Mouse (Mus musculus): ENCODE results near the gene Rint1.

The Rint1 gene

GRCm38 (mm10) chr5:23787536-23788389 lies at the start of gene Rint1:
TSS of gene Rint1 (plus strand) at chr5:23787711.
- peak; percentile 95 to 96 for DNase-seq (ENCODE audit: low spot score in 2 of 2)

DNA sequence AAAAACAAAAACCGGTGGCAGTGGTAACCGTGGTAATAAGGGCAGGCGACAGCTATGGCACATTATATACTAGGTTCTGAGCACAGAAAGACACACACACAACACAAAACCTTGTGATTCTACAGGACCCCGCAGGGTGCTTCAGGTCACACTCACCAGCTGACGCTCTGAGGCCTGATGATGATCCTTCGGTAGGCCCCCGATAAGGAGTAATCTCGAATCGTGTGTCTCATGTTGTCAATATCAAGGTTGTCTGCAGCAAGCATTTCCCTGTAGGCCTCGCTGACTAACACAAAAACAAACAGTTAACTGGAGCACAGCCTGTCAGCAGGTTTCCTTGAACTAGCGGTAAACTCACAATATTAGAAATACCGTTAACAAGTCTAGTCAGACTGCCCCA lies 44.2 kb upstream of the Rint1 start:
- no peak for DNase-seq (ENCODE audit: low spot score in 2 of 2)

DNA sequence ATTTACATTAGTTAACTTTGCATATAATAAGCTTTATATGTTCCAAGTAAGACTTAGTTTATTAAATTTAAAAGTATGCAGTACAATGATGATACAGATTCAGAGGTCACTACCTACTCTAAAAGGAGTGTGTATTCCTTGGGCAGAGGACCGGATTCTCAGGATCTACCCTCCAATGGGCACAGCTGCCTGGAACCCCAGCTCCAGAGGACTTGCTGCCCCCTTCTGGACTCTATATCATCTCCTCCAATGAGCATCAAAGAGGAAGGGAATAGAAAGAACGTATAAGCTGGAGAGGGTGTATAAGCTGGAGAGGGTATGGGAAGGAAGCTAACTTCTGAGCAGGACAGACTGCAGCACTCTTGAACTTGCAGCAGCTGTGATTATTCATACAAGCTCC lies 37.6 kb upstream of the Rint1 start:
- DNase-seq (ENCODE audit: low spot score in 2 of 2), result no peak

- no peak for DNase-seq (ENCODE audit: low spot score in 2 of 2)
Observed at GRCm38 (mm10) chr5:23755591-23755990, 31.9 kb upstream of the Rint1 start.

DNA sequence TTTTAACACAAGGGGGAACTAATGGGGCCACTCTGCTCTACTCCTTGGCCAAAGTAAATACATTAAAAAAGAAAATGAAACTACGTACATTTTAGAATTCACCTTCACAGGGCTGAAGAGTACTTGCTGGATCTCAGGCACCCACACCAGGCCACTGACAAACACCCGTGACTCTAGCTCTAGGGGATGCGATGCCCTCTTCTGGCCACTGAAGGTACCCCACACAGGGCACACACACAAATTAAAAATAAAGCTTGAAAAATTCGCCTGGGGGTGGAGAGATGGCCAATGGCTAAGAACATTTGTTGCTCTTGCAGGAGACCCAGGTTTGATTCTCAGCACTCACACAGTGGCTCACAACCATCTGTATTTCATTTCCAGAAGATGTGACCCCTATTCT lies 31.1 kb upstream of the Rint1 start:
- no peak for DNase-seq (ENCODE audit: low spot score in 2 of 2)

GRCm38 (mm10) chr5:23758633-23759032 lies 28.9 kb upstream of the Rint1 start:
- DNase-seq (ENCODE audit: low spot score in 2 of 2), result no peak

DNA sequence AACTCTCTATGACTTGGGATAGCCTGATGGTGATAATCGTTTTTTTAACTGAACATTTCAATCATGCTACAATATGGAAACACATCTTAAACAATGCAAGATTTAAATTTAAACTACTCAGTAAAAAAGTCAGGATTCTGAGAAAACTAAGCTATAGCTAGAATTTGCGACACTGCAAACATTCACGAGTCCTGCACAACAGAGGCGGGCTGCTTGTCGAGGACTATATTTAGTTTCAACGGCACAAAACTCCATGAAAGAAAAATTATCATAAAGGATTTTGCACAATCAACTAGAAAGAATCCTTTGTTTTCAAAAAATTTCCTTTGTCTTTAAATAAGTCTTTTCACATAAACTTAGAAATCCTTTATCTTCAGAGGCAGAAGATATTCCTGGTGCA lies 25.0 kb upstream of the Rint1 start:
- no peak for DNase-seq (ENCODE audit: low spot score in 2 of 2)

DNA sequence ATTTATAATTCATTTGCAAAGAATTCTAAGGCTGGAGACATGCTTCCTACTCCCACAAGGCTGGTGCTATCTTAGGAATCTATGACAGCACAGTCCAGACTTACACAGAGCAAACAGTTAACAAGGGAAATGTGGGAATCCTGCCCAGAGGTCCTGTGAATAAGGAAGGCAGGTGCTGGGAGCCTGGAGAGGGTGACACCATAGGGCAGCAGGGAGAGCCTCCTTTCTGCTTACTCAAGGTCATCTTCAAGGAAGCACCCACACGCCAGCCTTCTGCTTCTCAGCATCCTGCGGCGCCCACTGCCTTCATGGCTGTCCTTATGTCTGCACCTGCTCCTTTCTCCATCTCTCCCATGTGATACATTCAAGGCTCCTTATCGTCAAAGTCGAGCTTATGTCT lies 23.0 kb upstream of the Rint1 start:
- DNase-seq (ENCODE audit: low spot score in 2 of 2), result peak; percentile 57 to 70

DNA sequence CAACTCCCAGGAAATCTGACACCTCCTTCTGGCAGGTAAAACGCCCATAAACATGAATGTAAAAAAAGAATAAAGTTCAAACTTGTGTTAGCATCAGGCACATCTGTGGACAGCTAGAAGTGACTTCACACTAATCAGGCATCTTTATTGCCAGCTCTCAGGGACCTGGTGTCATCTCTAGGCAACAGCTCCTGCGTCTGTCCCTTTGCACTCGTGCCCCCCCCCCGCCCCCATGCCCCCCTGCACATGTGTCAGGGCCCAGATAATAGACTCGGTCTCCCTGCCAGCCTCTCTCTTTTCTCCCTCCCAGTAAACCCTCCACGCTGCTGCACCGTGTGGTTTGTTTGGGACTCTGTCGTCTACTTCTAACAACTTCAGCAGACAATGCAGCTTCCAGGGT lies 16.4 kb upstream of the Rint1 start:
- DNase-seq (ENCODE audit: low spot score in 2 of 2), result no peak

DNA sequence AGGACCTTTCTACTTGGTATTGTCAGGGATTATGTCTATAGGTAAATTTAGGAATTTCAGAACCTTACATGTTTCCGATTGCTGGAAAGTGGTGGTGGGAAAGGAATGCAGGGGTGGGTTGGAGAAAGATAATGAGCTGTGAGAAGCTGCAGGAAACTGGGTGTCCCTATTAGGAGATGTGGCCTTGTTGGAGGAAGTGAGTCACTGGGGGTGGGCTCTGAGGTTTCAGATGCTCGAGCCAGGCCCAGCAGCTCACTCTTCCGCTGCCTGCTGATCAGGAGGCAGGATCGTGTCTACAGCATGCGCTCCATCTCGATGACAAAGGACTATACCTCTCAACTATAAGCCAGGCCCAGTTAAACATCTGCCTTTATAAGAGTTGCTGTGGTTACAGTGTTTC lies 13.3 kb upstream of the Rint1 start:
- no peak for DNase-seq (ENCODE audit: low spot score in 2 of 2)

DNA sequence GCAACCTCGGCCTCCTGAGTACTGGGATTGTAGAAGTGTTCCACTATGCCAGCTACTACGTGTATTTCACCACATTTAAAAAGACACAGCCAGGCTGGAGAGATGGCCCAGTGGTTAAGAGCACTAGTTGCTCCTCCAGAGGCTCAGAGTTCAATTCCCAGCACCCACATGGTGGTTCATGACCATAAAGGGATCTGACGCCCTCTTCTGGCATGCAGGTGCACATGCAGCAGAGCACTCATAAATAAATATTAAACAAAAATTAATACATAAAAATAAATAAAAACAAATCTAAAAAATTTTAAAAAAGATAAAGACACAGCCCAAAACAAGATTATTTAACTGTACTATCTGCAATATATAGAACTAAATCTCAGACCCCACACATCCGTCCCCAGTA lies 7.0 kb upstream of the Rint1 start:
- DNase-seq (ENCODE audit: low spot score in 2 of 2), result no peak

DNA sequence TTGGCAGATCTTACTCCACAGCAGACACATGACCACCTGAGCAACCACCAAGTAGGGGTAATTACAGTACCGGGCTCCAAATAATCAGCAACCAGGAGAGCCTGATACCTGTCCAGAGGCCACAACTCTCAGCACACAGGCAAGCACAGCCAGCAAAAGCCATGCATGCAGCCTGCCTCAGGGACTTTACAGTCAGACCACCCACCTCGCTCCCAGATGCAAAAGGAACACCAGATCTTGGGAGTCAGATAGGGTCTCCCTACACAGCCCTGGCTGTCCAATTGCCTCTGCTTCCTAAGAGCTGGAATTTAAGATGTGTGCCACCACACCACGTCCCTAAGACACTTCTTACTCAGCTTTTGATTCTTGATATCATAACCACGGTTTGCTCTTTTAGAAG lies 6.3 kb upstream of the Rint1 start:
- DNase-seq (ENCODE audit: low spot score in 2 of 2), result no peak

DNA sequence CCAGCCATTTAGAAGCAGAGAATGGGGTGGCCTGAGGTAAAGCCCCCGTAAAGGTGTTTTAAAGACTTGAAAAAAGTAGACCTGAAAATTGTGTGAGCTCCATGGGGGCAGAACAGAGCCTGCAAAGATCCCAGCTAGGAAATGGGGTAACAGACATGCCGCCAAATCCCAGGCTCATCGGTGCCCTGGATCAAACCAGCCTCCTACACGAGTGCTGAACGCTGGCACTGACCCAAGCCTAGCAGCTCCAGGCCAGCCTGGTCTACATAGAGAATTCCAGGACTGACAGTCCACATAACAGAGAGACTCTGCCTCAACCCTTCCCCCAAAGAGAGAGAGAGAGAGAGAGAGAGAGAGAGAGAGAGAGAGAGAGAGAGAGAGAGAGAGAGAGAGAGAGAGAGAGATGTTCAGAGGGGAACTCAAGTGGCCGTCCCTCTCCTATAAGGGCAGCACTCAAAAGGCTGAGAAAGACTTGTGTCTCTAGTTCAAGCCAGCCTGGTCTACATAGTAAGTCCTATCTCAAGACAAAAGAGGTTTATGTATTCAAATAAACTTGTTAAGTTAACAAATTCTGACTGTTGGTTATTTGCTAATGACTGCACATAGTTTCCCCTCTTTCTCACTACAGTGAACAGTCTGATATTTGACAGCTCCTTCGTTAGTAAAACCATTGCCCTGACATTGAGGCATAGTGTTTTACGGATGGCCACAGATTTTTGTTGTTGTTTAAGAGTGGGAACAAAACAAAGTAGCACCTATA lies 5.3 kb upstream of the Rint1 start:
- DNase-seq (ENCODE audit: low spot score in 2 of 2), result no peak

- peak; percentile 77 to 82 for DNase-seq (ENCODE audit: low spot score in 2 of 2)
Observed at GRCm38 (mm10) chr5:23782931-23783877, 4.3 kb upstream of the Rint1 start, which contains the start of gene Pus7. TSS of gene Pus7 (minus strand) at chr5:23783711.

GRCm38 (mm10) chr5:23788390-23788830 lies 899 bp downstream of the Rint1 start:
- DNase-seq (ENCODE audit: low spot score in 2 of 2), result no peak

DNA sequence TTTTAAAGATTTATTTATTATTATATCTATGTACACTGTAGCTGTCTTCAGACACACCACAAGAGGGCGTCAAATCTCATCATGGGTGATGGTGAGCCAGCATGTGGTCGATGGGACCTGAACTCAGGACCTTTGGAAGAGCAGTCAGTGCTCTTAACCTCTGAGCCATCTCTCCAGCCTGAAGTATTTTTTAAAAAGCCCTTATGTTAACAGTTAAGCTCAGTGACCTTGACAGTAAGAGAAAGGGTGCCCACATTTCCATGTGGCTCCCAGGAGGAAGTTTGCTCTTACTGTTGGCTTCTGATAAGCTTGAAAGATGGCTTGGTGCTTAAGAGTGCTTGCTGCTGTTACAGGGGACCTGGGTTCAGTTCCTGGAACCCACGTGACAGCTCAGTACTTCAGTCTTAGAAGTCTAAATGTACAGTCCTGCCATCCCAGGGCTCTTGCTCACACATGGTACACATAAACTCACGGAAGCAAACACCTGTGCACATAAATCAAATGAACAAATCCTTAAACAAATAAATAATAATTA lies 1.6 kb downstream of the Rint1 start:
- DNase-seq (ENCODE audit: low spot score in 2 of 2), result no peak

GRCm38 (mm10) chr5:23792726-23793125 lies 5.2 kb downstream of the Rint1 start:
- no peak for DNase-seq (ENCODE audit: low spot score in 2 of 2)

GRCm38 (mm10) chr5:23814841-23815240 lies 27.3 kb downstream of the Rint1 start:
- DNase-seq (ENCODE audit: low spot score in 2 of 2), result no peak

GRCm38 (mm10) chr5:23816681-23817080 lies 29.2 kb downstream of the Rint1 start:
- DNase-seq (ENCODE audit: low spot score in 2 of 2), result no peak

- DNase-seq (ENCODE audit: low spot score in 2 of 2), result peak in 1 of 2 experiments; percentile 6
Observed at GRCm38 (mm10) chr5:23822306-23822705, 34.8 kb downstream of the Rint1 start.

GRCm38 (mm10) chr5:23824171-23824733 lies 36.7 kb downstream of the Rint1 start:
- DNase-seq (ENCODE audit: low spot score in 2 of 2), result no peak

Data from frontal cortex, postnatal 36 days (tissue).